Mouse (Mus musculus) adrenal gland, postnatal 25 days (tissue): Measurements from ENCODE around the gene Pygo2. TPM values are rescaled to one million over a fixed set of nuclear protein-coding genes. Genes with fewer than 3 reads are reported as not detected.

Experiments used
- DNase-seq: peaks from one replicate; pipeline ENCODE4 v3.0.0; 2021; ENCODE audit warnings: mixed read lengths
- long read RNA-seq: library from polyadenylated mRNA; stranded (forward); transcript quantifications from one replicate; pipeline ENCODE4 v2.0.0, GENCODE M21; 2021
- total RNA-seq: library from RNA; stranded (reverse); gene quantifications from 2 replicates; pipeline ENCODE4 v1.2.3, GENCODE M21; 2021

Pygo2 gene
- 38.6 and 46.8 TPM in 2 replicates for total RNA-seq
- long read RNA-seq, partial matches to known transcripts, result 0 of 41 reads
- long read RNA-seq, other reads (novel, unspliced or antisense), result 37 of 41 reads

DNA sequence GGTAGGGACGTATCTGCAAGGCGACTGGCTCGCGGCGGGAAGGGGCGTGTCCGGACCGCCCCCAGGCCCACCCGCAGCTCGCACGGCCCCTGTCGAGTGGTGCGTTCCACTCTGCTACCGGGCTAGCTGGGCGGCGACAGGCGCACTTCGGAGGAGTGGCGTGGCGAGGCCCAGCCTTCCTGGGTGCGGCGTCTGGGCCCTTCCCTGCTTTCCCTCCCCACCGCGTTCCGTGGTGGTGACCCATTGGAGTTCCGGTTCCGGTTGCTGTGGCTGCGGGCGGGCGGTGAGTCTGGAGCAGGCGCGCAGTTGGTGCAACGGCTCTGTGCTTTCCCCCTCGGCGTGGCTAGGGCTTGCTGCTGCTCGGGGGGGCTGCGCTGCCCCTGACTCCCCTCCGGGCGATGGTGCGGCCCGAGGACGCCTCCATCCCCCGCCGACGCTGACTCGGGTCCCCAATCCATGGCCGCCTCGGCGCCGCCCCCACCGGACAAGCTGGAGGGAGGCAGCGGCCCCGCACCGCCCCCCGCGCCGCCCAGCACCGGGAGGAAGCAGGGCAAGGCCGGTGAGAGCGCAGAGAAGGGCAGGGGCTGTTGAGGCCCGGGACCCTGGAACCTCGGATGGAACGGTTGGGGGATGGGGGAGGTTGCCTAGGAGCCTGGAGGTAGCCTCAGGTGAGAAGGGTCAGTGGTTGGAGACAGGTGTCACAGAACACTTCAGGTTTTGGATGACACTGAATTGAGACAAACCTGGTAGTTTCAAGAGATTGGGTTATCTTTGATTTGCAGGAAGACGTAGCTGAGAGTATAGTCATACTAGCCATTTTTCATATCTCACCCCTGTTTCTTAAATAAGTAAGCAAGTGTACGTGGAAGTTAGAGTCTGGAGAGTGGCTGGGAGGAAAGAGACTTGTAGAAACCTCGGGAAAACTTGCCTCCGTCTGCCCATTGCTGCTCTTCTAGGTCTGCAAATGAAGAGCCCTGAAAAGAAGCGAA lies at the start of gene Pygo2:
Pygo2 (plus strand) TSS at position 44 of the 989 bp plus-strand sequence.
- peak; percentile 96 for DNase-seq

DNA sequence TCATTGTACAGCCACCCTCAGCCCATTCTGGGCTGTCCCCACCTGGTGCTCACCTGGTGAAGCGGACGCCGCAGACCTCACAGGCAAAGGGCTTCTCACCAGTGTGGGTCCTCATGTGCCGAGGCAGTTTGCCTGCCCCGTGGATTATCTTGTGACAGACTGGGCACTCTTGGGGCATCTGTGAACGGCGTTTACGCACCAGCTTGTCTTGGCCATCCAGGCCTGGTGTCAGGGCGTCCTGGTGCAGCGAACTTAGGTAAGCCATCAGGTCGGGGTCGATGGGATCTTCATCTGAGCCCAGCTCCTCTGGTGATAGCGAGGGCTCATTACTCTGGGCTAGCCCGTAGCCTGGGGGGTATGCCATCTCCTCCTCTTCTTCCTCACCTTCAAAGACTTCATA lies 49.7 kb upstream of the Pygo2 start:
- no peak for DNase-seq

DNA sequence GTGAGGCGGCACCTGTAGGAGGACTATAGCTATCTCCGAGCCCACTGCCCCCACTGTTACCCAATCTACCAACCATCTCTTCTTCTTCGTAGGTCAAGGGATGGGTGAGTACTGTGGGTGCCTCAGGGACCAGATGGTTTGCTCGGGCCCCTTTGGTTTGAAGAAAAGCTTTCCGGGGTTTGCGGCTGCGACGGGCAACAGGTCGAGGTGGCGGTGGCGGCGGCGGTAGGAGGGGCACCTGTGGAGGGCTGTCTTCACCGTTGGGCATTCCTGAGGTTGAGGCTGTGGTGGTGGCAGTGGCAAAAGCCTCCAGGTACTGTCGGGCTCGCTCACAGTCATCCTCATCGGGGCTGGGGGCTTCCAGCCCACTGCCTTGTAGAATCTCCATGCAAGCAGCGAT lies 49.3 kb upstream of the Pygo2 start:
- DNase-seq, result no peak

DNA sequence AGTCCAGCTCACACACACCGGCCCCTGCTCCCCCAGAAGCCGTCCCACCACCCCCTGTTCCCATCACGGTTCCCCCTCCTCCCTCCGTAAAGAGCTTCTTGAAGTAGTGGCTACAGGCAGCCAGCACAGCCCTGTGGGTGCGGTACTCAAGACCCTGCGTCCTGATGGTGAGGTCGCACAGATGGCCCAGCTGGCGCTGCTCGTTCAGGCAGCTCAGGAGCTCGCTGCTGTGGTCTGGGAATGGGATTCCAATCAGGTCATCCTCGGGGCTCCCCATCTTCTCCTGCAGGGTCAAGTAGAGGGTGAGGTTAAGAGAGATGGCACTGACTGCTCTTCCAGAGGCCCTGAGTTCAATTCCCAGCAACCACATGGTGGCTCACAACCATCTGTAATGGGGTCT lies 48.8 kb upstream of the Pygo2 start:
- no peak for DNase-seq

DNA sequence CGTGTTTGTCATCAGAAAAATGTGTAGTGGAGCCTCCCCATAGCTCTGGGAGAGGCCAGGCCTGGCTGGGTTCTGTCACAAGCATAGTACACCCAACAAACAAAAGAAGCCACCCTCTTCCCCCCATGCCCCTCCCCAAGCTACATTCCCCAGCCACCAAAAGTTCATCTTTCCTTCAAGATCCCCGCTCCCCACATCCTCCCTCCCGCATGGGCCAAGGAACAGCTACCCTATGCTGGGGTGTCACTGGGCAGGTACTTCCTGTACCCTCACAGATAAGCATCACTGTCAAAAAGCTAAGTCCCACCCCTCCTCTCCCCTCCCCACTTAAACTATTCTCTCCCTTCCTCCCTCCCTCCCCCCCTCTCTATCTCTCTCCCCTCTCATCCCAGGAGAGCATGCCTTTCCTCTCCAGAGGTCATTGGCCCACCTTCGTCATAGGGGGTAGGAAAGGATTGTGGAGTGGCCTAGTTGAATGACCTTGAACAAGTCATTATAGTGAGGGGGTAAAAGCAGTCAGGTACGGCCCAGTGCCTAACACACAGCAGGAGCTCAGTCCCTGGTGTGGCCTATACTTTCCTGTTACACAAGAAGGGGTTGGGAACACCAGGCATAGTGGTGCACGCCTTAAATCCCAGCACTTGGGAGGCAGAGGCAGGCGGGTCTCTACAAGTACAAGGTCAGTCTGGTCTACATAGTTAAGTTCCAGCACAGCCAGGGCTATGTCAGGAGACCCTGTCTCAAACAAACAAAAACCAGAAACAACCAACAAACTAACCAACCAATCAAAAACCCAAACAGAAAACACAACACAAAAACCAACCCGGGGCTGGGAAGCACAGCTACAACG lies 47.8 kb upstream of the Pygo2 start:
- no peak for DNase-seq

DNA sequence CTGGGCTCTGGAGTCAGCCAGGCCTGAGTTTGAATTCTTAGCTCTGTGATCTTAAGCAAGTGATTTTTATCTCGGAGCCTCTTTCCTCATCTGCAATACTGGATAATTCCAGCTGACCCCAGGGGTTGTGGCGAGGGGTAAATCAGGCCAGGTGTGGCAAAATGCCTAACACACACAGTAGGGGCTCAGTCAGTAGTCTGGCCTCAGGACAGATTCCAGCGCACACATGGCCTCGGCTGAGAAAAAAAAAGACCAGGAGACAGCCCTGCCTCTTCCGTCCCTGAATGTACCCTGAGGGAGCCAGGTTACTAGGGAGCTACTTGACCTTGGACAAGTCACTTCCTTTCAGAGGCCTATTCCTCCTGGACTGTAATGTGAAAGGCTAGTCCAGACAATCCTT lies 47.1 kb upstream of the Pygo2 start:
- DNase-seq, result no peak

DNA sequence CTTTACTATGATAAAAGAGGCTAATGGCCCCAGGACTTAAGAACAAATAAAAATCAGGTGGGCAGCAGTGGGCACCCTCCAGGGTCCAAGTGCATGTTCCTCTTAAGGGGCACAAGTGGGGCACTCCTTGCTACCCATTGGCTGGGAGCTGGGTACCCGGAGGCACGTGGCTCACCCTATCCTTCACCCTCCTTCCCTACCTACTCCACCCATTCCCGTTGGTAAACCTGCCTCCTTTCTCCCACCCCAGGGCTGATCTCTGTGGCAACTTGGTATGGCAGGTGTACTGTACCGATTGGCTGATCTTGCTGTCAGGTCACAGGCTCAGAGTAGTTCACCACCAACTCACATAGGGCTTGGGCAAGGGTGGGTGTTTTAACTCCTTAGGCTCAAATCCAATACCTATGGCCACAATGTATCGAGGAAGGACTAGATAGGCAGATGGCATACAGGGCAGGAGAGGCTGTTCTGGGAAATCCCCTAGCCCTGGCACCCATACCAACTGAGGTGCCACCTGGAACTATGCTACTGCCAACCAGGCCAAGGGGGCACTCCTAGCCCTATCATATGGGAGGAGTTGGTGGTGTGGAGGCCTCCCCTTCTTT lies 46.3 kb upstream of the Pygo2 start:
- DNase-seq, result no peak

DNA sequence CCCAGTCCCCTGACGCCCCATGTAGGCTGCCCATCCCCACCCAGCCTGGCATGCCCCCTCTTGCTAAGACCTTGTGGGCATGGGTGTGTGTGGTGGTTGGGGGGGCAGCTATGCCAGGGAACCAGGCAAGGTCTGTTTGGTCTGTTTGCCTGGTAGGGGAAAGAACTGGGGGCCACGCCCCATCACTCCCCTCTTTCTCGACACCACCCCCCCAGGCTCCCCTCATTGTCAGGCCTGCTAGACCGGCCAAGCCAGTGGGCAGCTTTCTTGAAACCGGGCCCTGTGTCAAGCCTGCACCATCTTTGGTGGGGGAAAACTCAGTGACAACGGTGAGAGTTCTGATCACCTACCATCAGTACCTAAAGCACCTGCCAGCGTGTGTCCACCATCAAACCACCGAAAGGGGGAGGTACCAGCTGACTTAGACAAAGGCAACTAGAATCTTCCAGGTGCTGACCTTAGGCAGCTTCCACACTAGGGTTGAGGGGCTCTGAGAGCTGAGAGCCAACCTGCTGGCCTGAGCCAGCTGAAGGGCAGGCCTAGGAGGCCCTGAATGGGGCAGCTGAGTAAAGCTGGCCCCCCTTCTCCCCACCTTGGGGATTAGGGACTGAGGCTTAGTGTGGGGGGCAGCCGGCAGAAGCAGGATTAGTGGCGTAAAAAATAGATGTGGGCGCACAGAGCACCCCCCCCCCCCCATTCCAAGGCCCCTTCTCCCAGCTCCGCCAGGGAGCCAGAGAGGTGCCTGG lies 45.5 kb upstream of the Pygo2 start:
- DNase-seq, result no peak

DNA sequence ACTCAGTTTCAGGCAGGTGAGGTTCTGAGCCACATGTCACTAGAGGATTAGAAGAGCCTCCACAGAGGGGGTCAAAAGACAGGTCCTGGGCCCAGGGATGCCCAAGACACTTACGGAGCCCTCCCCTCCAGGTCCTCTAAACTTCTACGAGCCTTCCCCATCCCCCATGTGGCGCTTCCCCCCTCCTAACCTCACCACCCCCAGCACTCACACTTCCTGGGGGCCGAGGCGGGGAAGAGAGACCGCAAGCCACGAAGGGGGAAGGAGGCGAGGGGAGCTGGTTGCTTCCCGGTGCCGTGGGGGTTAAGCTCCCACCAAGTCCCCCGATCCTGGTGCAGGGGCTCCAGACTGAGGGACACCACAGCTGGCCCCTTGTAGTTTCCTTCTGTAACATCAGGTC lies 44.6 kb upstream of the Pygo2 start:
- DNase-seq, result no peak

DNA sequence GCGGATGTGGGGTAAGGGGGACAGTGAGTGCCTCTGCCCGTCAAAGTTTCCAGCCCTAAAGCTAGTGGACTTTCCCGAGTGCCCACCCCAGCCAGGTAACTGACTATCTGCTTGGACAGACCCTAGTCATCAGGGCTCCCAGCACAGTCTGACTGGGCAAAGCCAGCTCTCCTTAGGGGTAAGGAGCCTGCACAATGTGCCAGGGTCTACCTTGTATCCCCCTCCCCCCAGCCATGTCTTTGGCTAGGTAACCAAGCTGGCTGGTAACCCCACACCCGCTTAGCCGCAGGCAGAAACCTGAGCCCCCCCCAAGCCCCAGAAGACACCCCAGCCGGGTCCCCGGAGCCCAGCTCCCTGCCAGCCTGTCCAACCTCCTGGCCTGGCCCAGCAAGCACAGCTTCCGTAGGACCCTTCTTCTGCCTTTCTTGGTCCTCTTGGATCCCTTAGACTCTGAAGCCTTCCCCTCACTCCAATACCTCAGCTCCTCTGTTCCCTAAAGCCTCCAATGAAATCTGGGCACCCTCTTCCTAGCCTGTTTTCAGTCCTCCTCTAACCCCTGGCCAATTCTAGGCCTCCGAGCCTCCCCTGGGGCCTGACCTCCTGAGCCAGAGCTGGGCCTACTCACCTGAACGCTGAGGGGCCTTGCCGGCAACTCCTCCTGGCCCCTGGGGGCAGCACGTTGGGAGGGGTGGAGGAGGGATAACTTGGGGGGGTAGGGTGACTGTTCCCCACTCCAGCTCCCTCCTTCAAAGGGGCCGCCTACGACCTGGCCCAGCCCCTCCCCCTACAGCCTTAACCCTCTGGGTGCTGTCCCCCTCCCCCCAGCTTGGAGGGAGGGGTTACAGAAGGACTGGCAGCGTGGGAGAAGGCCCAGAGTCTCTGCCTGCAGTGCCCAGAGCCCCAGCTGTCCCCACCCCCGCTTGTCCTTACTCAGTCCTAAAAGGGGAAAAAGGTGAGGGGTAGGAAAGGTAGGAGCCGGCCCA lies 43.3 kb upstream of the Pygo2 start:
- DNase-seq, result no peak

DNA sequence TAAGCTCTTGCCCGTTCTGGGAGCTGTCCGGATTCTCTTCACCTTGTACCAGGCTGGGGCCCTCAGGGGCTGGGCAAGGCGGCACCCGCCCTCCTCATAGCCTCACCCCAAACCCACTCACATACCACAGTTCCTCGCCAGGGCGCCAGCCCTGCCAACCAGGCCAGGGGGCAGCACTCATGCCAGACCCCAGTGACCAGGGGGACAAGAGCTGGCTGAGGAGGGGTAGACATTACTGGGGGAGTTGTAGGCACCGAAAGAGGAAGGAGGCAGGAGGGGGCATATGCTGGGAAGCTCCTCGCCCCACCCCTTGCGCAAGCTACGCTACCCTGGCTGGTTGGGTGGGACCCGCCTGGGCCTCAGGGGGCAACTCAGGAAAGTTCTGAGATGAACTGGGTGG lies 42.4 kb upstream of the Pygo2 start:
- DNase-seq, result peak; percentile 43

DNA sequence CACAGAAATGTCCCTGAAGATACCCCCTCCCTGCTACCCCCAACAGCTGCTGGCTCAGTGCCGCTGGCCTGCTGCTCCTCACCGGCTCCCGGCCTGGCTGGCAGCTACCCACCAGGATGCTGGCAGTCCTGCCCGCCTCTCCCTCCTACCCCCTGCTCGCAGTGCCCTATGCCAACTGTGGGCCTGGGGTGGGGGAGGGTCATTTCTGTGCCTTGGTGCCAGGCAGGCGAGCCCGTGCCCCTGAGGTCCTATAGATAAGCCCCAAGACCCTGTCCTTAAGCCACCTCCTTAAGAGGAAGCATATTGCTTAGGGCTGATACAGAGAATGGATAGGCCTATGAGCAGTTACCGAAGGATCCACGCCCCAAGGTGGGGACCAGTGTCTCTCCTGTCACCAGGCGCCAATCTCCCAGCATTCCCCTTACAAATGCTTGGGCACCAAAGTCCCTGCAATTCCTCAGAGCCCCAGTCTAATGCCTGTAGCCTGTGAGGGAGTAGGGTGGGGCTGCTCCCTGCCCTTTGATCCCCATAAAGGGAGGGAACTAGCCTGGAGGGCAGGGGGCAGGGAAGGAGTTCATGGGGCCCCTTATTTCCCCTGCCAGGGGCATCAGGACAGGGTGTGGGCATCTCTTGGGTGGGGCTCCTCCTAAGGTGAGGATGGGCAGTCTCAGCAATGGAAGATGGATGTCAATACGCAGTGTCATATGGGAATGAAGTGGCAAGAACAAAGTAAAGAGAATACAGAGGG lies 41.7 kb upstream of the Pygo2 start:
- peak; percentile 64 for DNase-seq

DNA sequence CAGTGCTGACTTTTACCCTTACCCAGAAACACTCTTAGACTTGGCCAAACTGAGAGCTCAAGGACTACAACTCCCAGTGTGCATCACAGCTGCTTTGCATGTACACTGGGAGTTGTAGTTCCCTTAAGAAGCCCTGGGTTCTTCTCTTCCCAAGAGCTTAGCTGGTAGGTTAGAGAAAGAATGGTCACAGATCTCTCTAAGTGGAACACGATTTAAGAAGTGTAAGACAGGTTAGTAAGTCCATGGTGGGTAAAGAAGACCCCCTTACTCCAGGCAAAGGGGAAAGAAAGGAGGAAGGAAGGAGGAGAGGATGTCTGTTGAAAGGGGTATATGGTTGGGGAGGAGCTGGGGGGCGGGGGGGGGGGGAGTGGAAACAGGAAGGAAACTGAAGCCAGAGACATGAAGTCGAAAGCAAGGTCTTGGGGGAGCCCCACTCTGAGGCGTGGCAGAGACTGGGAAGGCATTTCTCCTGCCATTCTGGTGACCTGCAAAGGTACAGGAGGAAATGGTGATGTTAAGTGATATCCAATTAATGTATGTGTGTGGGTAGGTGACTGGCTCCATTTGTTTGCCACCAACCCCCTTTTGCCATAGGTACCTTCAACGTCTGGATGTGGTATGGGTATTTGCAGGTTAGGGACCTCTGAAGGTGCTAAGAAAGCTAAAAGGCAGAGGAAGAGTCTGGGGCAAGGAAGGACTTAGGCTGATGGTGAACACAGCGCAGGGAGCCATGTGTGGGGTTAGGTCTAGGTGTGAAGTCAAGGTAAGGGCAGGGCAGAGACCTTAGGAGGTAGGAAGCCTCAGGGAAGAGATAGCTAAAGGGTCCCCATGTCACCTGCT lies 40.9 kb upstream of the Pygo2 start:
- DNase-seq, result no peak

DNA sequence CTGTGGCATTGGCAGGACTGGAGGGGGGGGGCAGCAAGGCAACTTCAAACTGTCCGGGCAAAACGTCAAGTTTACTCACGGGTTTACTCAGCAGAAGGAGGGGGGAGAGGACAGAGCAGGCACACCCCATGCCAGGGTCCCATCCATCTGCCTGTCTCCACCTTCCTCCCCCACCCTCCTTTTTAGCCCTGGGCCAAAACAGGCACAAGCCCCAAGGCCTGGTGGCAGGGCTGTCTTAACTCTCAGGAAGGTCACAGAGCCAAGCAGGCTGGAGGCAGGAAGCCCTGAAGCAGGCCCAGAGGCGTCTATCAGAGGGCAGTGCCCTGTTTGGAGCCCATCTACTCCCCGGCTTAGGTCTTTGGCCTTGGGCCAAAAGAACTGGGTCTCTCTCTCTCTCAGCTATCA lies 39.9 kb upstream of the Pygo2 start:
- DNase-seq, result peak; percentile 72

DNA sequence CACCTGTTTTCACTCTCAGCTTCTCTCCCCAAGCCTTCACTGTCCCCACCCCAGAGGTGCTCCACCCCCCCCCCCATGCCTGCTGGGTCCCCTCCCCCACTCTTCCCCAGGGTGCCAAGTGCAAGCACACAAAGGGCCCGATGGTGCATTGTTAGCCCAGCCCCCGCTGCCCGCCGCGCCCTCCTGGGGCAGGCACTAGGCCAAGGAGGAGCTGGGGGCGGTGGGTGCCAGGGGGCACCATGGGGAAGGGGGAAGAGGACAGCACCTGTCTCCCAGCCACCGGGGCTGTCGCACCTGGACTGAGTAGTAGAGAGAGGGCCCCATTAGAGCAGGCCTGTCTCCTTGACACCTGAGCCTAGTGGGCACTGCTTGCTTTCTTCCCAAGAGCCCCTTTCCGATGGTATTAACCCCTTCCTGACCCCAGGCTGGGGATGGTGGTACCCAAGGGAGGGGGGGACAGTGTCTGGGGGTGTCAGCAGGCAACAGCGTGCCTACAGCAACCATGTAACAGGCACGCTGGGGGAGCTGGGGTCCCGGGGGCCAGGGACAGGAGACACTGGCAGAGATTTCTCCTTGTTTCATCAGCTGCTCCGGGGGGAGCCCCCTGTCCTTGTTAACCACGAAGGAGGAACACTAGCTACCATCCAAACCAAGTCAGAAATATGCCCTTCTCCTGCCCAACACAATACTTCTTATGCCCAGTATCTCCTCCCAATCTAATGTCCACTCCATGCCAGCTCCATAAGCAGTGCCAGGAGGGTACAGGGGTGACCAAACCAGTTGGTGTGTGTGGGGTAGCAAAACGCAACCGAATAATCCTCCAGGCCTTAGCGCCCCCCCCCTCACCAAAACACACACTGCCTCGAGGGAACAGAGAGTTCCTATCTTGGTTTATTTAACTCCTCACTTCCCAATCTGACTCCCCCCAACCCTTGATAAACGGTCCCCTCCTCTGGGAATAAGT lies 39.0 kb upstream of the Pygo2 start:
- peak; percentile 45 for DNase-seq

DNA sequence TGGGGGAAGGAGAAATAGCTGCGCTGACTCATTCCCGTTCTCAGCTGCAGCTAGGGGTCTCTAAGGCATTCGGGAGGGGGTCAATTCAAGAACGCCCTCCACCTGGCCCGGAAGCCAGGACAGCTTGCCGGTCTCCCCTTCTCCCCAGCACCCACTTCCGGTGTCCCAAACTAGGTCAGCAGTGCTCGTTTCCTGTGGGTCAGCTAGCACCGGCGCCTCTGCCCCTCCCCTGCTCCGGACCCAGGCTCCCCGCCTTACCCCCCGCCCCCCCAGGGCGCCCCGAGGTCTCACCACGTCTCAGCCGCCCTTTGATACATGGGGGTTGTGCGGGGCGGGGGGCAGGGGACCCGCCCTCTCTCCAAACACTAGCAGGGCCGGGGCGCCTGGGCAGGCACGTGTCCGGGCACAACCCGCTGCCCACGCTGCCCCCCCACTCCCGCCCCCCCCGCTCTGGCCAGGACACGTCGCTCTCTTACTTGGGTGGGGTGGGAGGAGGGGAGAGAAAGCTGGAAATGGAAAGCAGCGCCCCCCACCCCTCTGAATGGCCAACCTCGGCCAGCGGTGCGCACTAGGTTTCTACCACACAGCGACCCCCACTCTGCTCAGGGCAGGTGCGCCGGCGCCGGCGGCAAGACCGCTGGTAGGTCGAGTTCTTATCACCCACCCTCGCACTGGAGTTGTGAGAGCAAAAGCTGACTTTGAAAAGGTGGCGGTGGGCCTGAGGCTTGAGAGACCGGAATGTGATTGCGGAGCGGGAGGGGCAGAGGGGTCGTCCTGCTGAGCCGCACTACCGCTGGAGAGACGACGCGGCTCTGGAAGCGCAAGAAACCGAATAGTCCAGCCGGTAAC lies 38.1 kb upstream of the Pygo2 start:
- peak; percentile 75 for DNase-seq
